Mouse (Mus musculus) liver, embryonic 11.5 days (tissue): ENCODE data around the gene Inafm2. TPM values are rescaled to one million over a fixed set of nuclear protein-coding genes. Genes with fewer than 3 reads are reported as not detected.
A peak's percentile ranks its signal among the peaks of the same experiment; 100 is the strongest.

Source experiments
- ATAC-seq: fragments of 200-750 bp; cut with Nextera tagmentation; replicated peaks from 2 replicates; pipeline ENCODE4 v1.8.0; 2017; ENCODE audit warnings: moderate number of reproducible peaks, mild to moderate bottlenecking, moderate TSS enrichment, moderate library complexity; ENCODE audit not compliant: low FRiP score
- DNase-seq: peaks from one replicate; pipeline ENCODE4 v3.0.0-alpha.2; 2017; ENCODE audit warnings: low spot score
- H3K27ac ChIP-seq: fragments of 300-500 bp; sonication (generic); 2 replicates; pipeline ENCODE4 v1.5.1; 2014; ENCODE audit warnings: mild to moderate bottlenecking, low read depth, low read length, control low read depth
- H3K27me3 ChIP-seq: fragments of 300-500 bp; sonication (generic); replicated peaks from 2 replicates; pipeline ENCODE4 v1.6.1; 2014; ENCODE audit warnings: low read length, mixed read lengths; ENCODE audit not compliant: control insufficient read depth, insufficient read depth
- H3K36me3 ChIP-seq: fragments of 300-500 bp; sonication (generic); 2 replicates; pipeline ENCODE4 v1.6.1; 2014; ENCODE audit warnings: mild to moderate bottlenecking, low read length, moderate library complexity, mixed read lengths; ENCODE audit not compliant: control insufficient read depth, insufficient read depth
- H3K4me1 ChIP-seq: fragments of 300-500 bp; sonication (generic); replicated peaks from 2 replicates; pipeline ENCODE4 v1.6.1; 2014; ENCODE audit warnings: low read length, mixed read lengths; ENCODE audit not compliant: control insufficient read depth, insufficient read depth
- H3K4me2 ChIP-seq: fragments of 300-500 bp; sonication (generic); 2 replicates; pipeline ENCODE4 v1.6.1; 2014; ENCODE audit warnings: mild to moderate bottlenecking, control low read depth, moderate library complexity
- H3K4me3 ChIP-seq: fragments of 300-500 bp; sonication (generic); 2 replicates; pipeline ENCODE4 v1.5.1; 2014; ENCODE audit warnings: low read depth, low read length, control low read depth
- H3K9ac ChIP-seq: fragments of 300-500 bp; sonication (generic); 2 replicates; pipeline ENCODE4 v1.6.1; 2014; ENCODE audit warnings: low read depth, low read length, control low read depth
- H3K9me3 ChIP-seq: fragments of 300-500 bp; sonication (generic); 2 replicates; pipeline ENCODE4 v1.6.1; 2016; ENCODE audit warnings: low read length, inconsistent platforms, mixed read lengths; ENCODE audit not compliant: control insufficient read depth
- WGBS: fragments of 180-500 bp; shearing (Covaris S2); extraction: QIAGEN DNeasy Blood & Tissue Kit; methylation state at CpG from one replicate; pipeline ENCODE4 v1.1.7; 2014; 5-methylcytosine and 5-hydroxymethylcytosine counted together
- polyA plus RNA-seq: library from polyadenylated mRNA; unstranded; fragments of >200 nt; fragmentation: Nextera tagmentation; extraction: Ambion mirVana; gene quantifications from 2 replicates; pipeline ENCODE4 v1.2.1, GENCODE M21; 2014

The Inafm2 gene
- polyA plus RNA-seq, 1 experiment from 2014 or later, result 32.3 TPM

DNA sequence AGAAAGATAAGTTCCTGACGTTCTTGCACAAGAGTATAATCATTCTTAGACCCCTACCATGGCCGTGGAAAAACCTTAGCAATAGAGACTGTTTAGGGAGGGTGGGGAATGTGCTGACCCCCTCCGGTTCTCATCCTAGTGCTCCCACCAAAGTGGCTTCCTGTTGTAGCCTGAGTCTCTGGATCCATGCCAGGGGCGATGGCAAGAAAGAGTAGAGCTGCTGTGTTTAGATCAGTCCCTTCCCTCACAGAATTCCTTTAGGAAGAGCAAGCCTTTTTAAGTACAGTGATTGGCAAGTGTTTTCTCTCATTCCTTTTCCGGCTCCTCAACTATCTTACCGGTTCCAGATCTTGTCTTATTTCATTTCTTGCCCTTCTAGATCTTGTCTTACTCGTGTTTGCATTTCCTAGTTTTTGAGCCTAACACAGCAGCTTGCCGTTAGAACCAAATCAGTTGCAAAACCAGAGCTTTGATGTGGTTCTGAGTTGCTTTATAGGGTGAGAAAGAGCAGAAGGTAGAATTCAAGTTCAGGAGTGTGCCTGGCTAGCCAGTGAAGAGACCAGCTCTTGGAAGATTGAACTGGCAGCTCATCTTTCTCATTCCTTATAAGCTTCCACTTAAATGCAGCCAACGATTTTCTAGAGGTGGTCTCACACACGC lies 1.9 kb downstream of the Inafm2 start:
- 40% methylated on average over 10 of the region's 10 CpGs for WGBS
- no peak for DNase-seq
- Histone ChIP-seq H3K9me3 (no peaks in the 10 kb centered on the region), H3K4me2 (peak overlapping the region; percentile 98), H3K27me3 (no peaks in the 10 kb centered on the region; the same call in 1 of the 2 replicates), H3K9ac (peak overlapping the region; percentile 97), H3K4me1 (peaks cover 48% of the 10 kb centered on the region), H3K4me3 (peak overlapping the region; percentile 96), H3K27ac (no peak overlapping the region), H3K36me3 (peaks cover 9% of the 10 kb centered on the region; the same call in 1 of the 2 replicates)
- no peak for ATAC-seq

DNA sequence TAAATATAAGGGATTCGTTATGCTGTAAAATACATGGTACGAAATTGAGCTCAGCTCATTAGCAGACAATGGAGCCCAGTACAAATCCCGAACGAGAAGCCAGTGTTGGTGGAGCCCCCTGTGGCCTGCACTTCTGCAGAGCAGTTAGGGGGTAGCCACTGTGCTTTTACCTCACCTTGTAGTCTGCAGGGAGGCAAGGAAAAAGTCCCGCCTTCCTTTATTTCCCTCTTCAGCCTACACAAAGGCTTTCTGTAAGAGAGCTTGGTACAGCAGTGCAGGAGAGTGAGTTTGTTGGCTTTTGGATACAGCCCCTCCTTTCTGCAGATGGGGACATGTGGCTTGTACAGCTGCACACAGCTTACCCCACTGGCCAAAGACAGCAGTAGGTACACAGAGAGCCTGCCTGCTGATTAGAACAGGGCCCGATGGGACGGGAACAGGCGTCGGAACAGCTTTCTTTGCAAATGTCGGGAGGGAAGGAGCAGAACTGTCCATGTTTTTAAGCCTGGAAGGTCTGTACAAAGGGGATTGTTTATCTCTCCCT lies 3.9 kb downstream of the Inafm2 start:
- ATAC-seq (no peak), DNase-seq (no peak)
- Histone ChIP-seq H3K4me1 (peaks cover 52% of the 10 kb centered on the region), H3K27ac (peak overlapping the region; percentile 38; the same call in 1 of the 2 replicates), H3K4me2 (peak overlapping the region; percentile 22), H3K36me3 (peaks cover 9% of the 10 kb centered on the region; the same call in 1 of the 2 replicates), H3K27me3 (0 out of 2 replicates have a peak, but pooled peaks cover 2% of the 10 kb centered on the region), H3K9me3 (no peaks in the 10 kb centered on the region), H3K4me3 (no peak overlapping the region), H3K9ac (no peak overlapping the region; the same call in 1 of the 2 replicates)
- 74% methylated on average over 10 of the region's 10 CpGs for WGBS

DNA sequence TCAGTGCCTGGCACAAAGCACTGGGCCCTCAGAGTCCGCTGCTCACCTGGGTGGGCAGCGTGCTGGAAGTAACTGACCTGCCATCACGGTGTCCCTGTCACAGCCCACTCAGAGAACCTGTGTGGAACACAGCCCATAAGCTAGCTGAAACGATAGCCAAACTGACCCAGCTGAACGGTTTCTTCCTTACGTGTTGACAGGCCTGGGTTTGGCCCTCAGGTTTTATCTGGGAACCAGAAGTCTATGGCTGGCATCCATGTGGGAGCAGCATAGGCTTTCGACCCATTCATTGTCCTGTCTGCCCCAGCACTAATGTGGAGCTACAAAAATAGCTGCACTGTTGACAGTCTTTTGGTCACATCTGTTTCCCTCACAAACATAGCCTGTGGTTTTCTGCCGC lies 4.9 kb downstream of the Inafm2 start:
- Histone ChIP-seq H3K9me3 (no peaks in the 10 kb centered on the region), H3K4me2 (0 out of 2 replicates have a peak overlapping the region, but pooled peaks have one; percentile 4), H3K36me3 (peaks cover 9% of the 10 kb centered on the region; the same call in 1 of the 2 replicates), H3K4me3 (no peak overlapping the region), H3K27me3 (0 out of 2 replicates have a peak, but pooled peaks cover 2% of the 10 kb centered on the region), H3K9ac (no peak overlapping the region), H3K27ac (peak overlapping the region; percentile 38; the same call in 1 of the 2 replicates), H3K4me1 (peaks cover 43% of the 10 kb centered on the region)
- WGBS, result 76% methylated on average over 8 of the region's 8 CpGs
- no peak for ATAC-seq
- DNase-seq, result no peak

DNA sequence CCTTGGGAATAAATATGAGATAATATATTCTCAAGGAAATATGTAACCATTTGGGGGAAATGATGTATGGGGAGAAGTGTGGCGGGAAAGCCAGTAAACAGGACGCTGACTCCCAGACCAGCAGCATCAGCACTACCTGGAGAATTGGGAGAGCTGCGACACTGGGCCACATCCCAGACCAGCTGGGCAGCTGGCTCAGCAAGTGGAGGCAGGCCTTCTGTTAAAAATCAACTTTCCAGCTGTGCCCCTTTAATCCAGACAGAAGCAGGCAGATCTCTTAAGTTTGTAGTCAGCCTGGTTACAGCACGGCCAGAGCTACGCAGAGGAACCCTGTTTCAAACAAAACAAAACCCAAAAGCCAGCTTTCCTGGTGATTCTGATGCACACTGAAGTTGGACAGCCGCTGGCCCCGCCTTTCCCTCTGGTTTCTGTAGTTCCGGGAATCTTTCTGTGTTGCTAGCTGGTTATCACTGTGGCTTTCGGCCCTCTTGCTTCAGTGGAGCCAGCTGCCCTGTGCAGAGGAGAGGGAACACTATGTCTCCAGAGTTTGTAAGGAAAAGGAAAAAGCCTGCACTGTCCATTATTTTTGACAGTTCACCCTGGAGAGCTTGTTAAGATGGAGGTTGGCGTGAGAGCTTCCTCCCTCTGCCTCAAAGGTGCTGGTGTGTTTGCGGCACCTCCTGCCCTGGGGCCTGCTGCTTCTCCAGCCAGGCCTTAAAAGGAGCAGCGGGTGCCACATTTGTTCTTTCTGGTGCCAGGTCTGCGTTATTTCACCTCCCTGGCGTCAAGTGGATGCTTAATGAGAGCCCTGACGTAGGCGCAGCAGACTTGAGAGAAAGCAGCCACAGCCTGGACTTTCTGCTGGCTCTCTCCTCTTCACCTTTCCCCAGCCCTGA lies 6.6 kb downstream of the Inafm2 start:
- DNase-seq (no peak), ATAC-seq (peak; percentile 58; the same call in 1 of the 2 replicates)
- Histone ChIP-seq H3K9ac (peak overlapping the region; percentile 49), H3K36me3 (peaks cover 9% of the 10 kb centered on the region; the same call in 1 of the 2 replicates), H3K4me2 (peak overlapping the region; percentile 48), H3K27me3 (0 out of 2 replicates have a peak, but pooled peaks cover 2% of the 10 kb centered on the region), H3K9me3 (no peaks in the 10 kb centered on the region), H3K4me3 (no peak overlapping the region), H3K4me1 (peaks cover 39% of the 10 kb centered on the region), H3K27ac (peak overlapping the region; percentile 92)
- 56% methylated on average over 16 of the region's 16 CpGs for WGBS

DNA sequence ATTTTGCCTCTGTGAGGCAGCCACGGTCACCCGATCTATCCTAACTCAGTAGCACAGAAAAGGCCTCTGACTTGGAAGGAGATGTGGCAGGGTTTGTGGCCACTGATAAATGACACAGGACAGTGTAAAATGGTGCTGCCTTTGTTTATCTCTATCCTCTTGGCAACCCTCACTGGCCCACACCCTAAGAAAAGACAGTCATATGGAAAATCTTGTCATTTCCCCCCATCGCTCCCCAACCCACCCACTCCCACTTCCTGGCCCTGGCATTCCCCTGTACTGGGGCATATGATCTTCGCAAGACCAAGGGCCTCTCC lies 7.2 kb downstream of the Inafm2 start:
- H3K27ac ChIP-seq, result peak overlapping the region; percentile 92
- 0 out of 2 replicates have a peak, but pooled peaks cover 2% of the 10 kb centered on the region for H3K27me3 ChIP-seq
- peaks cover 33% of the 10 kb centered on the region for H3K4me1 ChIP-seq
- DNase-seq, result no peak
- H3K4me3 ChIP-seq, result no peak overlapping the region
- H3K4me2 ChIP-seq, result peak overlapping the region; percentile 48
- no peaks in the 10 kb centered on the region for H3K9me3 ChIP-seq
- peak overlapping the region; percentile 49 for H3K9ac ChIP-seq
- 44% methylated on average over 4 of the region's 4 CpGs for whole genome bisulfite sequencing
- peak; percentile 88 for ATAC-seq
- peaks cover 9% of the 10 kb centered on the region; the same call in 1 of the 2 replicates for H3K36me3 ChIP-seq

DNA sequence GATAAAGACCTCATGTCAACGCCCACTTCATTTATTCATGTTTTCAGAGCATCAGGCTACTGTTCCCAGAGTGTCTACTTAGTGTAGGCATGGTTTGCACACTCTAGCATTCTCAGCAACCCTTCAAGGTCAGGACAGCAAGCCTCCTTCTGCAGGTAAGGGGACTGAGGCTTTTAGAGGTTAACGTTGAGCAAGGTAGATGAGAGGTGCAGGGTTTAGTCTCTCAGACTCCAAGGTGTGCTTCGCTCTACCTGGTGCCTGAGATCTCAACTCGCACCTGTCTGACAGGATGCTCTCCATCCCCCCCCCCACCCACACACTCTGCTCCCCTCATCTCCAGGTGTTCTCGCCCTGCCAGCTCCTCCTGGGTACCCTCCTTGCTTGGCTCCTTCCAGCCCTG lies 8.6 kb downstream of the Inafm2 start:
- Histone ChIP-seq H3K4me3 (no peak overlapping the region), H3K4me1 (peaks cover 28% of the 10 kb centered on the region), H3K36me3 (peaks cover 5% of the 10 kb centered on the region; the same call in 1 of the 2 replicates), H3K9me3 (no peaks in the 10 kb centered on the region), H3K27ac (no peak overlapping the region), H3K4me2 (no peak overlapping the region), H3K9ac (no peak overlapping the region), H3K27me3 (peaks cover 2% of the 10 kb centered on the region; the same call in 1 of the 2 replicates)
- no peak for DNase-seq
- WGBS, result 82% methylated on average over 5 of the region's 5 CpGs
- ATAC-seq, result no peak

DNA sequence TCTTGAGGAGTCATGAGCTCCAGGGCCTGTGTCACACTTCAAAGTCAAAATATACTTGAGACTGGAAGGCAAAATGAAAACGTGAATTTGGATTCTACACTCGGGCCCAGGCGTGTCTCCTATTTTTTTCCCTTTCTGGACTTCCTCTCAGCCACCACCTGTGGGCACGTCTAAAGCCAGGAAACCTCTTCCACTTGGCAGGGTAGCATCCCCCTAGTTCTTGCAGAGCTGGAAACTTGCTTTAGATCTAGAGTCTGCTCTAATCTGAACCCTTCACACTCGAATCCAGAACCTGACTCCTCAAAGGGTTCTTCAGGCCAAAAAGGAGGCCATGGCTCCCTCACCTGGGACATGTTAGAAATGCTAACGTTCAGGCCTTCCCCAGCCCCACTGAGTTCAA lies 9.8 kb downstream of the Inafm2 start:
- Histone ChIP-seq H3K4me3 (no peak overlapping the region), H3K36me3 (peaks cover 1% of the 10 kb centered on the region; the same call in 1 of the 2 replicates), H3K9ac (no peak overlapping the region), H3K27me3 (peaks cover 2% of the 10 kb centered on the region; the same call in 1 of the 2 replicates), H3K4me2 (no peak overlapping the region), H3K27ac (no peak overlapping the region), H3K4me1 (peaks cover 20% of the 10 kb centered on the region), H3K9me3 (no peaks in the 10 kb centered on the region)
- DNase-seq, result no peak
- 71% methylated on average over 6 of the region's 6 CpGs for WGBS
- ATAC-seq, result no peak

DNA sequence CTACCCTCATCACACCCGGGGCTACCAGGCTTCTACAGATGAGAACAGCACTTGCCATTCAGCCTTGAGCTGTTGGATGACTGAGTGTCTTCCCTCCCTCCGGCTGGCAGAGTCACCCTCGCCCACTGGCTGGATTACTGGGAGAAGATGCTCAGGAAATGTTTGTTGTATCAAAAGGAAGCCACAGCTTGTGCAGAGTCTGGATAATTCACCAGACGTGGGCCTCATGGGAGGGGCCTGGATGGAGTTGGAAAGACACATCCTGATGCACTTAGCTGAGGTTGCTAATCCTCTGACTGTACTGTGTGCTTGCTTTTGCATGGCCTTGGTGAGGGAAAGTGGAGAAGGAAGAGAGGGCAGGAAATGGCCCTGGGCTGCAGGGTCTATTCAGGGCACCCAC lies 10.5 kb downstream of the Inafm2 start:
- Histone ChIP-seq H3K27me3 (peaks cover 3% of the 10 kb centered on the region; the same call in 1 of the 2 replicates), H3K9me3 (no peaks in the 10 kb centered on the region), H3K4me2 (no peak overlapping the region; the same call in 1 of the 2 replicates), H3K4me3 (no peak overlapping the region), H3K9ac (0 out of 2 replicates have a peak overlapping the region, but pooled peaks have one; percentile 26), H3K36me3 (no peaks in the 10 kb centered on the region), H3K4me1 (peaks cover 18% of the 10 kb centered on the region), H3K27ac (no peak overlapping the region)
- DNase-seq, result no peak
- no peak for ATAC-seq
- WGBS, result 49% methylated on average over 4 of the region's 4 CpGs
